Mouse (Mus musculus) megakaryocyte, embryonic 14.5 days (primary cell): ENCODE results near the gene Pkd1l2.

Source experiments
- FLI1 ChIP-seq: IDR thresholded peaks from 2 replicates; pipeline ENCODE4 v1.6.1; 2012; ENCODE audit warnings: low read length, inconsistent platforms, mixed read lengths
- GATA1 ChIP-seq: IDR thresholded peaks from 3 replicates; pipeline ENCODE4 v1.6.1; 2012; ENCODE audit warnings: mixed read lengths, low read length, inconsistent platforms, borderline replicate concordance

DNA sequence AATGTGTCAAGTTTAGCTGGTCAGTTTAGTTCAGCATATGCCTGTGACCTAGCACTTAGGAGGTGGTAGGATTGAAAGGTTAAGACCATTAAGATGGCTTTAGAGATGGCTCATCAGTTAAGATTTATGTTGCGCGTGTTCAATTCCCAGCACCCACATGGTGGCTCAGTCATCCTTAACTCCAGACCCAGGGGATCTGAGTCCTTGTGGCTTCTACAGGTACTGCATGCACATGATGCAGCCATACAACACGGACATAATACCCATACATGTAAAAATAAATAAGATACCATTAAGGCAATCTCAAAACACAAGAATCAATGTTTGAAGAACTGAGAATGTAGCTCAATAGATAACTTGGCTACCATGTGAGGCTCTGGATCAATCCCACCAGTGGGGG is 92.4 kb downstream of the Pkd1l2 start:
- TF ChIP-seq GATA1 (no peak), FLI1 (no peak)
